Mouse (Mus musculus) midbrain, embryonic 14.5 days (tissue): ENCODE measurements around the gene Psmc3ip. TPM values are rescaled to one million over a fixed set of nuclear protein-coding genes. Genes with fewer than 3 reads are reported as not detected.

Source experiments
- ATAC-seq: fragments of 200-750 bp; cut with Nextera tagmentation; 2 replicates; pipeline ENCODE4 v1.8.0; 2017; ENCODE audit warnings: moderate number of reproducible peaks, moderate library complexity; ENCODE audit not compliant: low FRiP score, low TSS enrichment
- DNase-seq: peaks from one replicate; pipeline ENCODE4 v3.0.0-alpha.2; 2015
- H3K27ac ChIP-seq: fragments of 300-500 bp; sonication (generic); replicated peaks from 2 replicates; pipeline ENCODE4 v1.5.1; 2014; ENCODE audit warnings: mild to moderate bottlenecking, low read depth, low read length, moderate library complexity
- H3K27me3 ChIP-seq: fragments of 300-500 bp; sonication (generic); 2 replicates; pipeline ENCODE4 v1.6.1; 2014; ENCODE audit warnings: low read length, control low read depth, mixed read lengths; ENCODE audit not compliant: control insufficient read depth, insufficient read depth
- H3K36me3 ChIP-seq: fragments of 300-500 bp; sonication (generic); 2 replicates; pipeline ENCODE4 v1.6.1; 2014; ENCODE audit warnings: low read length, control low read depth; ENCODE audit not compliant: control insufficient read depth, insufficient read depth
- H3K4me1 ChIP-seq: fragments of 300-500 bp; sonication (generic); 2 replicates; pipeline ENCODE4 v1.6.1; 2014; ENCODE audit warnings: mild to moderate bottlenecking, antibody characterized with exemption, low read length, control low read depth; ENCODE audit not compliant: control insufficient read depth, insufficient read depth
- H3K4me2 ChIP-seq: fragments of 300-500 bp; sonication (generic); 2 replicates; pipeline ENCODE4 v1.6.1; 2014; ENCODE audit warnings: mild to moderate bottlenecking, low read length, moderate library complexity
- H3K4me3 ChIP-seq: fragments of 300-500 bp; sonication (generic); replicated peaks from 2 replicates; pipeline ENCODE4 v1.5.1; 2014; ENCODE audit warnings: low read depth, low read length
- H3K9ac ChIP-seq: fragments of 300-500 bp; sonication (generic); replicated peaks from 2 replicates; pipeline ENCODE4 v1.6.1; 2014; ENCODE audit warnings: mild to moderate bottlenecking, low read length, moderate library complexity
- H3K9me3 ChIP-seq: fragments of 300-500 bp; sonication (generic); 2 replicates; pipeline ENCODE4 v1.6.1; 2016; ENCODE audit warnings: low read length, control low read depth, mixed read lengths; ENCODE audit not compliant: control insufficient read depth
- WGBS: fragments of 180-500 bp; shearing (Covaris S2); extraction: QIAGEN DNeasy Blood & Tissue Kit; methylation state at CpG from one replicate; pipeline ENCODE4 v1.1.7; 2014; 5-methylcytosine and 5-hydroxymethylcytosine counted together
- polyA plus RNA-seq: library from polyadenylated mRNA; unstranded; fragments of >200 nt; fragmentation: Nextera tagmentation; extraction: Ambion mirVana; gene quantifications from 2 replicates; pipeline ENCODE4 v1.2.1, GENCODE M21; 2014

Psmc3ip gene
- polyA plus RNA-seq, 1 experiment from 2014 or later = 19.2 TPM

GRCm38 (mm10) chr11:101063676-101064327 lies 31.4 kb downstream of the Psmc3ip start:
- no peaks in the 10 kb centered on the region for H3K27me3 ChIP-seq
- 0 out of 2 replicates have a peak overlapping the region, but pooled peaks have one; percentile 32 for H3K27ac ChIP-seq
- peaks cover 48% of the 10 kb centered on the region for H3K36me3 ChIP-seq
- ATAC-seq (no peak), DNase-seq (no peak)
- no peaks in the 10 kb centered on the region for H3K4me1 ChIP-seq
- no peak overlapping the region for H3K4me2 ChIP-seq
- no peak overlapping the region for H3K4me3 ChIP-seq
- WGBS = 73% methylated on average over 12 of the region's 12 CpGs
- H3K9ac ChIP-seq = no peak overlapping the region
- H3K9me3 ChIP-seq = no peaks in the 10 kb centered on the region

DNA sequence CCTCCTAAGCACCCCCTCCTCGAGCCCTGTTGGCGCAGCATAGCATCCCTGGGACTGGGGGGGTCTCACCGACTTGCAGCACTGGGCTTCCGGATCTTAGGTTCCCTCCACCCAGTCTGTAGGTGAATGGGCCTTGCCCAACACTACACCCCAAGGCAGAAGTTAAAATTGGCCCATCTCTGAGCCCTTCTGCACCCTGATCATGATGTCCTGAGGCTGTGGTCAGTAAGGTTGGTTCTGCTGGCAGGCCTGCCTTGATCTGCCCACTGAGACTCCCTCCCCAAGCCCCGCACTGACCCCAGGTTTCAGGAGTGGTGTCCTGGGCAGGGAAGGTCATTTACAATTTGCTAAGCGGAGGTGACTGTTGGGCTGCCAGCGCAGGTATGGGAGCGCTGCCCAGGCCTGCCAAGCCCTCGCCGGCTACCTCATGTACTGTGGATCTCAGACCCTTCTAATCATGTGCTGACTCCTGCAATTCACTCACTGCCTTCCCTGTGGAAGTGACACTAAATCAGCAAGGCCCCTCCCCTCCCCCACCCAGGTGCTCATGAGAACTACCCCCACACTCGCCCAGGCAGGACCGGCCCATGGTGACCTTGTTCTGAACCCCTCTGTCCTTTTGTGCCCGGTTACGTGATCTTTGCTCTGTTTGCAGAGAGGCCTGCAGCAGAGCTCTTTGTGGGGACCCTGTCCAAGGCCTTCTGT lies 32.1 kb downstream of the Psmc3ip start:
- Histone ChIP-seq H3K27me3 (no peaks in the 10 kb centered on the region), H3K4me1 (no peaks in the 10 kb centered on the region), H3K9me3 (no peaks in the 10 kb centered on the region), H3K9ac (no peak overlapping the region), H3K27ac (0 out of 2 replicates have a peak overlapping the region, but pooled peaks have one; percentile 26), H3K4me3 (no peak overlapping the region), H3K4me2 (no peak overlapping the region), H3K36me3 (peaks cover 53% of the 10 kb centered on the region)
- no peak for ATAC-seq
- 86% methylated on average over 14 of the region's 14 CpGs for WGBS
- no peak for DNase-seq

DNA sequence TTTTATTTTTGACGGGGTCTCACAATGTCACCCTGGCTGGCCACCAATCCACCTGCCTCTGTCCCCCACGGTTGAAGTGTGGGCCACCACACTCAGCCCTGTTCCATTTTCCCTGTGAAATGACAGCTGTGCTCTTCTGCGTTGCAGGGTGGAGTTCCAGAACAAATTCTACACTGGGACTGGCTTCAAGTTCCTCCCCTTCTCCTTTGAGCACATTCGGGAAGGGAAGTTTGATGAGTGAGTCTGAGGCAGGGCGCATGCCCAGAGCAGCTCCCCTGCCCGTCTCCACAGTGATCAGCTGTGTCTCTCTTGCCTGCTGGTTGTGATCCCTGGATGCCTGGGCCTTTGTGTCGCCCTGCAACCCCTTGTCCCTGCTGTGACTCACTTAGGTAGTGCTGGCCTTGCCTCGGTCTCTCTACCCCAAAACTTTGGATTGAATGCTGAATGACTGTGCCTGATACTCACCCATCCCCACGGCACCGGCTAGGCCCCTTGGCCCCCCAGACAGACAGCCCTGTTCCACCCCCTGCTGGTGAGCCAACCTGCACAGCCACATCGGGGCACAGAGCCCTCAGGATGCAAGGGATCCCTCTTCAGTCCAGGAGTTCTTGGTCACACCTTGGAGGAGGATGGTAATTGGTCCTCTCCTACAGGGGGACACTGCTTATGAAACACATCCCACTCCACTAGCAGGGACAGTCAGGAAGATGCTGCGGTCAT lies 32.9 kb downstream of the Psmc3ip start:
- H3K4me1 ChIP-seq = no peaks in the 10 kb centered on the region
- no peak overlapping the region for H3K4me3 ChIP-seq
- DNase-seq (no peak), ATAC-seq (no peak)
- H3K4me2 ChIP-seq = no peak overlapping the region
- H3K36me3 ChIP-seq = peaks cover 57% of the 10 kb centered on the region
- no peaks in the 10 kb centered on the region for H3K27me3 ChIP-seq
- H3K9ac ChIP-seq = no peak overlapping the region
- H3K27ac ChIP-seq = 0 out of 2 replicates have a peak overlapping the region, but pooled peaks have one; percentile 26
- no peaks in the 10 kb centered on the region for H3K9me3 ChIP-seq
- 78% methylated on average over 12 of the region's 12 CpGs for WGBS

DNA sequence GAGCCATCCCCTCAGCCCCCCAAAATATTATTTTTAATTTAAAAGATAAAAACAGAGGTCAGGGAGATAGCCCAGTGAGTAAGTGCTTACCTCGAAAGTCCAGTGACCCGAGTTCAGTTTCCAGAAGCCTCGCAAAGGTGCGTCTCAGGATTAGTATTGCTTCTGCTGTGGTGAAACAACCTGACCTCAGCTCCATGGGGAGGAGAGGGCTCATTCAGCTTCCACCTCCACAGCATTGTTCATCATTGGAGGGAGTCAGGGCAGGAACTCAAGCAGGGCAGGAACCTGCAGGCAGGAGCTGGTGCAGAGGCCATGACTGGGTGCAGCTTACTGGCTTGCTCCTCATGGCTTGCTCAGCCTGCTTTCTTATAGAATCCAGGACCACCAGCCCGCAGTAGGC lies 34.2 kb downstream of the Psmc3ip start:
- Histone ChIP-seq H3K9ac (no peak overlapping the region), H3K9me3 (no peaks in the 10 kb centered on the region), H3K4me1 (no peaks in the 10 kb centered on the region), H3K27ac (no peak overlapping the region), H3K4me2 (no peak overlapping the region), H3K27me3 (no peaks in the 10 kb centered on the region), H3K36me3 (peaks cover 70% of the 10 kb centered on the region), H3K4me3 (no peak overlapping the region)
- DNase-seq (no peak), ATAC-seq (no peak)
- 92% methylated on average over 5 of the region's 5 CpGs for WGBS

GRCm38 (mm10) chr11:101060126-101060525 lies 35.1 kb downstream of the Psmc3ip start:
- Histone ChIP-seq H3K27me3 (no peaks in the 10 kb centered on the region), H3K4me3 (no peak overlapping the region), H3K4me1 (no peaks in the 10 kb centered on the region), H3K36me3 (peaks cover 79% of the 10 kb centered on the region), H3K9me3 (no peaks in the 10 kb centered on the region), H3K9ac (no peak overlapping the region), H3K27ac (0 out of 2 replicates have a peak overlapping the region, but pooled peaks have one; percentile 13), H3K4me2 (no peak overlapping the region)
- WGBS = 88% methylated on average over 8 of the region's 8 CpGs
- DNase-seq (no peak), ATAC-seq (no peak)

- Histone ChIP-seq H3K4me3 (no peak overlapping the region), H3K27me3 (no peaks in the 10 kb centered on the region), H3K9me3 (no peaks in the 10 kb centered on the region), H3K27ac (0 out of 2 replicates have a peak overlapping the region, but pooled peaks have one; percentile 13), H3K36me3 (peaks cover 85% of the 10 kb centered on the region), H3K4me2 (no peak overlapping the region), H3K4me1 (no peaks in the 10 kb centered on the region), H3K9ac (no peak overlapping the region)
- WGBS = 69% methylated on average over 10 of the region's 10 CpGs
- ATAC-seq = no peak
- DNase-seq = no peak
Observed at GRCm38 (mm10) chr11:101059473-101059872, 35.8 kb downstream of the Psmc3ip start.

- H3K27ac ChIP-seq = 0 out of 2 replicates have a peak overlapping the region, but pooled peaks have one; percentile 8
- H3K4me3 ChIP-seq = no peak overlapping the region
- ATAC-seq (no peak), DNase-seq (no peak)
- 78% methylated on average over 5 of the region's 5 CpGs for WGBS
- no peak overlapping the region for H3K4me2 ChIP-seq
- no peaks in the 10 kb centered on the region for H3K4me1 ChIP-seq
- peaks cover 86% of the 10 kb centered on the region for H3K36me3 ChIP-seq
- H3K9me3 ChIP-seq = no peaks in the 10 kb centered on the region
- H3K27me3 ChIP-seq = no peaks in the 10 kb centered on the region
- H3K9ac ChIP-seq = no peak overlapping the region
Observed at GRCm38 (mm10) chr11:101058726-101059125, 36.5 kb downstream of the Psmc3ip start.

- Histone ChIP-seq H3K4me3 (no peak overlapping the region), H3K9ac (no peak overlapping the region), H3K27ac (no peak overlapping the region), H3K4me2 (no peak overlapping the region), H3K9me3 (no peaks in the 10 kb centered on the region), H3K4me1 (no peaks in the 10 kb centered on the region), H3K27me3 (no peaks in the 10 kb centered on the region), H3K36me3 (peaks cover 85% of the 10 kb centered on the region)
- WGBS = 31% methylated on average over 5 of the region's 5 CpGs
- DNase-seq = peak; percentile 89
- ATAC-seq = no peak
Observed at GRCm38 (mm10) chr11:101057860-101058259, 37.4 kb downstream of the Psmc3ip start.
